Mouse (Mus musculus) gastrocnemius, postnatal 10 days (tissue): ENCODE measurements around the gene Tent4a. TPM values are rescaled to one million over a fixed set of nuclear protein-coding genes. Genes with fewer than 3 reads are reported as not detected.
"Not testable (repeated sequence)": the region's sequence is repeated elsewhere in the genome, so short reads cannot be mapped to it uniquely, and the experiment has no call there.

Experiments used
- DNase-seq: peaks from one replicate; pipeline ENCODE4 v3.0.0; 2021; ENCODE audit warnings: mixed read lengths
- long read RNA-seq, 2 experiments: library from polyadenylated mRNA; stranded (forward); transcript quantifications; one replicate each; pipeline ENCODE4 v2.0.0; 2021
- total RNA-seq, 2 experiments: library from RNA; stranded (reverse); gene quantifications; 2 replicates each; pipeline ENCODE4 v1.2.3; 2021

The Tent4a gene
- total RNA-seq: 10 to 100 TPM; 11.6 to 14.3 TPM
- long read RNA-seq, experiment 1, full-length matches to known transcripts: 12 of 19 reads
- long read RNA-seq, experiment 1, partial matches to known transcripts: 0 of 19 reads
- long read RNA-seq, experiment 1, other reads (novel, unspliced or antisense): 7 of 19 reads
- long read RNA-seq, experiment 2, full-length matches to known transcripts: 5 of 14 reads
- long read RNA-seq, experiment 2, partial matches to known transcripts: 0 of 14 reads
- long read RNA-seq, experiment 2, other reads (novel, unspliced or antisense): 9 of 14 reads

- no peak for DNase-seq
Observed at GRCm38 (mm10) chr13:69534334-69534653, at the start of gene Tent4a. Tent4a (minus strand) TSS chr13:69534617.

- DNase-seq: no peak
Observed at GRCm38 (mm10) chr13:69583591-69583990, 49.2 kb upstream of the Tent4a start.

GRCm38 (mm10) chr13:69582411-69582810, 48.0 kb upstream of the Tent4a start:
- no peak for DNase-seq

- DNase-seq: no peak
Observed at GRCm38 (mm10) chr13:69577181-69577834, 42.9 kb upstream of the Tent4a start.

- DNase-seq: peak; percentile 29
Observed at GRCm38 (mm10) chr13:69576676-69577075, 42.3 kb upstream of the Tent4a start.

GRCm38 (mm10) chr13:69572594-69572993, 38.2 kb upstream of the Tent4a start:
- no peak for DNase-seq

DNA sequence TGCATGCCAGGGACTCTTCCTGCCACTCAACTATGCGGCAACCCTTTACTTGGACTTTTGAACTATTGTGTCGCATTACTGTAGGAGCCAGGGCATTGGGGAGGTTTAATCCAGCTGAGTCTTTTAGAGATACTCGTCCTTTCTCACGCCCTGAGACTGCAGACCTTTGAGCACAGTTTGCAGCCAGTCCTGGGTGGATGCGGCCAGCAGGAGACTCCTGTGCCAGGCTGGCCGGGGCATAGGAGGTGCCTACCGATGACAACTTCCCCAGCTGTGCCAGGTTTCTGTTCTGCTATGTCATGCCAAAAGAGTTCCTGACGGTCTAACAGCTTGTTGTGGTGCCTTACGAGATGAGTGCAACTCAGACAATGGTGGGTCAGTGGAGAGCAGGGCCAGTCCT, 34.8 kb upstream of the Tent4a start:
- no peak for DNase-seq

DNA sequence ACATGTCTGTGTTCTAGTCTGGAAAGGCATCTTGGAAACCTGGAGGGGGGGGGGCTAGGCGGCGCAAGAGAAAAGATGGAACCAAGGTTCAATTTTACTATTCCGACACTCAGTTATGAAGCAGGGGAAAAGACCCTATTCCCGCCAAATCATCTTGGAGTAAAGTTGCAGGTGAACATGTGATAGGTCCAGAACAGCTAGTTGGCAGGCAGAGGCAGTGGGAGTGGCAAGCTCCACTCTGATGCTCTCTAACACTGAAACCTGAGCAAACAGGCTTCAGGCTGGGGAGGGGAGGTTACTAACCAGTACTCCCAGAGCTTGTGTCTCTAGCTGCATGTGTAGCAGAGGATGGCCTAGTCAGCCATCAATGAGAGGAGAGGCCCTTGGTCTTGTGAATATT, 31.0 kb upstream of the Tent4a start:
- not testable (repeated sequence) for DNase-seq

GRCm38 (mm10) chr13:69564573-69564972, 30.2 kb upstream of the Tent4a start:
- no peak for DNase-seq

DNA sequence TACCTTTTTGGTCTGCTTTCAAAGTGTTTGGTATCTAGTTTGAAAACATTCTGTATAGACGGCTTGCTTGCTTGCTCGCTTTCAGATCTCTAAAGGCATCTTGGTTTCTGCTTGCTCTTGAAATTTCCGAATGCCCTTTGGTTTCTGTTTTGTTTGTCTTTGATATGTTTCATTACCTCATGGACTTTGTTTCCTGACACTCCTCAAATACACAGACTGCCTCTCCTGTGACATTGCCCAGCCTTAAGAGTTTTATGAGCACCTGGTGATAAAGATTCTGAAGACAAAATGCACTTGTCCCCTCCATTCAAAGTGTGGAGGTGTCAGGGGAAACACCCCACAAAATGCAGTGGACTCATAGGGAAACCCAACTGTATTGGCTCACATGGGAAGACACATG, 29.5 kb upstream of the Tent4a start:
- no peak for DNase-seq

DNA sequence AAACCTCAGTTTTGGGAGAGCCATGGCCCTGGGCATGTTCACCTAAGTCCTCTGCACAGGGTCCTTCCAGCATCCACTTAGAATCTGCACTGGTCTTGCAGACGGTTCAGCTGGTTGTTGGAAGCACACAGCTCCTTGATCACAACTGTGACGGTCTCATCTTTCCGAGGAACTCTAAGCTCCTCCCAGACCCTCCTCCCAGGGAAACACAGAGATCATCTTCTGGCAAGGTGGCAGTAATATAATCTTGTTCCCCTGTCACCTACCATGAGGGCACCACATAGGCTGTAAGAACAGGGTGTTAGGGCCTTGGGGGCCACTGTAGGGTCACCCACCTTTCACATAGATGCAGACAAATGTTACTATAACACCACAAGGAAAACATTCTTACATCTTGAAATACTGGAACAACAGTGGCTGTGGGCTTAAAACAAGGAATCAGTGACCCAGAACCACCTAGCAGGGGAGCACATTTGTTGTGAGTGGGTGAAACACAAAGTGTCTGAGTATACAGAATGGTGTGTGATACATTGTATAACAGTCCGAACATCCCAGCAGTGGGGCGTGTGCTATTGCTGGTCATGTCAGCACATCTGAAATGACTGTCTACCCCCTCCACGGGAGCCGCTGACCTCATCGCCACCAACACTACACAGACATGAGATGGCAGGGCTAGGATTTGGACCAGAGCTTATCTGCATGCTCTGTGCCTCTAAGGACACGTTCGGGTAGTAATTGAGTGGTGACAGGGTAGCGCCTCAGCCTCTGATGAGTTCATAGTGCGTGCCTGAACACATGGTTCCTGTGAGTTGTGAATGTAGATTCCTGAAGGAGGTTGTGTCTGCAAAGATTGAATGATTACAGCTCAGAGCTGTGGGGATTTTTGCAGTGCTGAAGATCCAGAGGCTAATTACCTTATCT, 28.5 kb upstream of the Tent4a start:
- DNase-seq: no peak

- DNase-seq: no peak
Observed at GRCm38 (mm10) chr13:69562004-69562403, 27.6 kb upstream of the Tent4a start.

GRCm38 (mm10) chr13:69559291-69559961, 25.0 kb upstream of the Tent4a start:
- DNase-seq: no peak

DNA sequence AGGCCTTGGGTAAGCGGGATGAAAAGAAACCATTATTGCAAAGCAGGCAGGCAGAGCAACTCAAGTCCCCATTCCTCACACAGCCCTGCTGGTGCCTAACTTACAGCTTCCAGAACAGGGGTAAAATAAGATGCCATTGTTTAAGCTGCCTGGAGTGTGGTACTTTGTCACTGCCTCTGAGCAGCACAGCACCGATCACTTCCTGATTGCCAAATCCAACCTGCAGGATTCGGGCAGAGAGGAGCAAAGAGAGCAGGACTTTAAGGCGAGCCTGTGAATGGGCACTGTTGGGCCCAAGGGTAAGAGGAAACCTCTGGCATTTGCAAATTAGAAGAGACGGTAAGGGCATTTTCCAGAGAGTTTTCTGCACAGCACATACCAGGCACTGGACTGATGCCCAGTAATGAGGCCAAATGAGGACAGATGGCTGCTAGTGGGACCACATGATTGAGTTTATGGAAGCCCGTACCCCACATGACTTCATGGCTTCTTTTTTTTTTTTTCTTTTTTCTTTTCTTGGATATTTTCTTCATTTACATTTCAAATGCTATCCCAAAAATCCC, 23.8 kb upstream of the Tent4a start:
- DNase-seq: no peak

DNA sequence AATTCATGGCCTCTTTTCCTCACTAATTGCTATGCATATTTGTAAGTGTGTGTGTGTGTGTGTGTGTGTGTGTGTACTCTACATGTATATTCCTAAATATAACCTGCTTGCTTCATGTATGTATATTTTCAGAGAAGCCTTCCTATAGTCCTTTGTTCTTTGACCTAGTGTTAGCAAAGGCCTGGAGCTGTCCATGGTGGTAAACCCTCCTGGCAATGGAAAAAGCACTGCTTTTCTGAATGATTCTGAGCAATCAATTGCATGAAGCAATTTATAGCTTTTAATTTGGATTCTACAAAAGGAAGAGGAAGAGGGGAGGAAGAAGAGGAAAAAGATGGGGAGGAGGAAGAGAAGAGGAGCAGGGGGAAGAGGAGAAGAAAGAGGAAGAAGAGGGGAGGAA, 22.3 kb upstream of the Tent4a start:
- no peak for DNase-seq

- DNase-seq: no peak
Observed at GRCm38 (mm10) chr13:69555957-69556482, 21.6 kb upstream of the Tent4a start.

DNA sequence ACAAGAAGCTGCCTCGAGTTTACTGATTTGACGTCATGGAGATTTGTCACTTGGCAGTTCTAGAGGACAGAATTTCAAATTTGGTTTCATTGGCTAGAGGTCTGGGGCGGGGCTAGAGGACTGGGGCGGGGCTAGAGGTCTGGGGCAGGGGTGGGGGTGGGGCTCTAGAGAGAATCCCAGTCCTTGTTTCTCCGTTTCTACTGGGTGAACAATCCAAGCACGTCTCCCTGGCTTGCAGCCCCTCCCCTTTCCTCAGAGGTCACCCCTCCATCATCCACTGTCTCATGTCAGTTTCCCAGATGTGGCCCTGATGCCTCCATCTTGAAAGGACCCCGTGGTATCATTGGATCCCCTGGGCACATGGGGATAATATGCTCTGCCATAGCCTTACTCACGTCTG, 20.6 kb upstream of the Tent4a start:
- no peak for DNase-seq

GRCm38 (mm10) chr13:69554255-69554654, 19.8 kb upstream of the Tent4a start:
- no peak for DNase-seq

DNA sequence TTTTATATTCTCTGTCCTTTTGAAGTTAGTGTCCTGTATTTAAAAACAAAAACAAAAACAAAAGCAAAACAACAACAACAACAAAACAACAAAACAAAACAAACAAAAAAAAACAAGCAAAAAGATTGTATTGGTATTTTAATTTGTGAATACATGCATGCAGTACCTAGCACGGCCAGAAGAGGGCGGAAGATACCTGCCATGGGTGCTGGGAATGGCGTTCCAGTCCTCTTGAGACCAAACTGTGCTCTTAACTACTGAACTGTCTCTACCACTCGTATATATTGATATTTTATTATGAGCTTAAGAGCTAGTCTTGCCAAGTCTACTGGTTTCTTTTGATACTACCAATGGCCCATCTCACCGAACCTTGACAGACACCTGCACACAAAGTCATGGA, 18.6 kb upstream of the Tent4a start:
- DNase-seq: peak; percentile 50

- no peak for DNase-seq
Observed at GRCm38 (mm10) chr13:69550831-69551230, 16.4 kb upstream of the Tent4a start.

- DNase-seq: no peak
Observed at GRCm38 (mm10) chr13:69549980-69550379, 15.6 kb upstream of the Tent4a start.
